ENCODE assay signal across 28 mouse cellular contexts in the genomic region with DNA sequence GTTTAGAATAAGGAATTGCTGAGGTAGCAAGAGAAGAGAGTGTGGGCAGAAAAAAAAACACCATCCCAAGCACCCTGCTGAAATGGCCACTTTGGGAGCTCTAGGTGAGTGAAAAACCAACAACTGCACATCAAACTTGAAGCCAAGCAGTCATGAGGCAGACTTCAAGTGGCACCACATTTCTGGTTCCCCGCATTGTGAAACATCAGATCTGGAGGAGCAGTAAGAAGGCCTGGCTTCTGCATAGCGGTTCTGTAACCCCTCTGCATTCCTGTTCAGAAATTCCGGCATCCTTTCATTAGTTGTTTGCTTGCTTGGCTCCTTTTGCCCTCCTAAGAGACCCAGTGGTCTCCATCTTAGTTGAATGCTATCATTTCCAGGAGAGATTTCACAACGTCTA.
"Had no signal": no experiment of that assay in that cellular context is flagged by ENCODE, and none has a peak within 500 bp of the region (broad histone marks: within the 10 kb centered on the region; RNA-seq: fewer than 3 reads in every experiment).

No protein-coding gene starts in this region.

- H3K9ac ChIP-seq: embryonic facial prominence, embryonic 12.5 days; embryonic facial prominence, embryonic 13.5 days; embryonic facial prominence, embryonic 15.5 days; forebrain, embryonic 12.5 days; forebrain, embryonic 13.5 days; forebrain, embryonic 15.5 days; forebrain, postnatal 0 days had no signal

- DNase-seq: cerebellum, adult 18-20 months; cerebellum, adult 2 months; cerebellum, adult 8-10 months; cerebellum, adult 9-10 months; cerebellum, adult 9-11 months; cerebellum, postnatal 10 days; cerebellum, postnatal 14 days; cerebellum, postnatal 25 days; cerebellum, postnatal 36 days; embryo, embryonic 11 days; forebrain, postnatal 0 days; gastrocnemius, adult 2 months; gastrocnemius, postnatal 10 days; gastrocnemius, postnatal 14 days; gastrocnemius, postnatal 25 days; gastrocnemius, postnatal 36 days; heart, adult 18-20 months had no signal

- H3K4me1 ChIP-seq: embryonic facial prominence, embryonic 10.5 days; embryonic facial prominence, embryonic 12.5 days; embryonic facial prominence, embryonic 13.5 days; embryonic facial prominence, embryonic 15.5 days; forebrain, embryonic 10.5 days; forebrain, embryonic 12.5 days; forebrain, embryonic 13.5 days; forebrain, embryonic 15.5 days had no signal

- H3K4me2 ChIP-seq: embryonic facial prominence, embryonic 12.5 days; embryonic facial prominence, embryonic 13.5 days; embryonic facial prominence, embryonic 15.5 days; forebrain, embryonic 12.5 days; forebrain, embryonic 13.5 days; forebrain, embryonic 15.5 days had no signal

- H3K27ac ChIP-seq: embryonic facial prominence, embryonic 10.5 days; embryonic facial prominence, embryonic 12.5 days; embryonic facial prominence, embryonic 13.5 days; embryonic facial prominence, embryonic 15.5 days; forebrain, embryonic 10.5 days; forebrain, embryonic 12.5 days; forebrain, embryonic 13.5 days; forebrain, embryonic 15.5 days; gastrocnemius, adult 2 months had no signal

- H3K4me3 ChIP-seq: embryonic facial prominence, embryonic 10.5 days; embryonic facial prominence, embryonic 12.5 days; embryonic facial prominence, embryonic 13.5 days; embryonic facial prominence, embryonic 15.5 days; erythroblast, embryonic 14.5 days; forebrain, embryonic 10.5 days; forebrain, embryonic 12.5 days; forebrain, embryonic 13.5 days; forebrain, embryonic 15.5 days; gastrocnemius, adult 2 months had no signal

- H3K9me3 ChIP-seq: embryonic facial prominence, embryonic 10.5 days; embryonic facial prominence, embryonic 12.5 days; embryonic facial prominence, embryonic 13.5 days; embryonic facial prominence, embryonic 15.5 days; forebrain, embryonic 10.5 days; forebrain, embryonic 12.5 days; forebrain, embryonic 13.5 days; forebrain, embryonic 15.5 days had no signal

- H3K27me3 ChIP-seq: embryonic facial prominence, embryonic 12.5 days; embryonic facial prominence, embryonic 15.5 days; forebrain, embryonic 13.5 days; forebrain, embryonic 15.5 days had no signal

- ATAC-seq: forebrain, embryonic 13.5 days; forebrain, embryonic 14.5 days; forebrain, embryonic 15.5 days; forebrain, embryonic 16.5 days; forebrain, postnatal 0 days had no signal

- H3K36me3 ChIP-seq: embryonic facial prominence, embryonic 10.5 days; embryonic facial prominence, embryonic 12.5 days; embryonic facial prominence, embryonic 13.5 days; embryonic facial prominence, embryonic 15.5 days; forebrain, embryonic 10.5 days; forebrain, embryonic 12.5 days; forebrain, embryonic 15.5 days had no signal
